Mouse (Mus musculus) T-helper 2 cell (primary cell): Measurements from ENCODE around the gene Tanc1.
"Not testable (repeated sequence)": the region's sequence is repeated elsewhere in the genome, so short reads cannot be mapped to it uniquely, and the experiment has no call there.

Experiments
- in situ Hi-C: fragments of 300-600 bp; cut with MboI, MseI; formaldehyde crosslinking; loops from one replicate; pipeline ENCODE4 v1.15.1; 2025; ENCODE audit warnings: high pct_unique_total_duplicates

Gene Tanc1

GRCm38 (mm10) chr2:59611831-59612732 is at the start of gene Tanc1:
Gene Tanc1, plus strand, starts transcription at chr2:59612042.
- in situ Hi-C loops, result no loop called here

- in situ Hi-C loops, result no loop called here
Observed at GRCm38 (mm10) chr2:59562215-59562614, 49.6 kb upstream of the Tanc1 start.

- in situ Hi-C loops, result no loop called here
Observed at GRCm38 (mm10) chr2:59562696-59563095, 49.1 kb upstream of the Tanc1 start.

GRCm38 (mm10) chr2:59564029-59564611 is 47.7 kb upstream of the Tanc1 start:
- in situ Hi-C loops, result not testable (repeated sequence)

GRCm38 (mm10) chr2:59564947-59565346 is 46.9 kb upstream of the Tanc1 start:
- in situ Hi-C loops, result no loop called here

GRCm38 (mm10) chr2:59580939-59581338 is 30.9 kb upstream of the Tanc1 start:
- in situ Hi-C loops, result no loop called here

GRCm38 (mm10) chr2:59583961-59584360 is 27.9 kb upstream of the Tanc1 start:
- in situ Hi-C loops, result no loop called here

GRCm38 (mm10) chr2:59587387-59588095 is 24.3 kb upstream of the Tanc1 start:
- in situ Hi-C loops, result no loop called here

- in situ Hi-C loops, result no loop called here
Observed at GRCm38 (mm10) chr2:59588096-59588405, 23.8 kb upstream of the Tanc1 start.

- in situ Hi-C loops, result no loop called here
Observed at GRCm38 (mm10) chr2:59593341-59593902, 18.4 kb upstream of the Tanc1 start.

GRCm38 (mm10) chr2:59594095-59594494 is 17.7 kb upstream of the Tanc1 start:
- in situ Hi-C loops, result no loop called here

GRCm38 (mm10) chr2:59596545-59596944 is 15.3 kb upstream of the Tanc1 start:
- in situ Hi-C loops, result no loop called here

- in situ Hi-C loops, result no loop called here
Observed at GRCm38 (mm10) chr2:59598286-59598685, 13.6 kb upstream of the Tanc1 start.

GRCm38 (mm10) chr2:59598894-59599293 is 12.9 kb upstream of the Tanc1 start:
- in situ Hi-C loops, result no loop called here

- in situ Hi-C loops, result no loop called here
Observed at GRCm38 (mm10) chr2:59599338-59600111, 12.3 kb upstream of the Tanc1 start.

- in situ Hi-C loops, result no loop called here
Observed at GRCm38 (mm10) chr2:59600123-59600840, 11.6 kb upstream of the Tanc1 start.

- in situ Hi-C loops, result no loop called here
Observed at GRCm38 (mm10) chr2:59600980-59601379, 10.9 kb upstream of the Tanc1 start.

GRCm38 (mm10) chr2:59601452-59601851 is 10.4 kb upstream of the Tanc1 start:
- in situ Hi-C loops, result no loop called here

GRCm38 (mm10) chr2:59608958-59609357 is 2.9 kb upstream of the Tanc1 start:
- in situ Hi-C loops, result no loop called here

- in situ Hi-C loops, result no loop called here
Observed at GRCm38 (mm10) chr2:59611216-59611810, 529 bp upstream of the Tanc1 start.
